Mouse (Mus musculus) neural tube, embryonic 14.5 days (tissue): ENCODE results near the gene BC048671. TPM values are rescaled to one million over a fixed set of nuclear protein-coding genes. Genes with fewer than 3 reads are reported as not detected.

Experiments
- ATAC-seq: fragments of 200-750 bp; cut with Nextera tagmentation; 2 replicates; pipeline ENCODE4 v1.8.0; 2017; ENCODE audit warnings: low read depth, mild to moderate bottlenecking, moderate TSS enrichment, moderate library complexity
- H3K27ac ChIP-seq: fragments of 300-500 bp; sonication (generic); 2 replicates; pipeline ENCODE4 v1.5.1; 2014; ENCODE audit warnings: low read depth, mild to moderate bottlenecking, control low read depth, low read length, moderate library complexity, mixed read lengths
- H3K27me3 ChIP-seq: fragments of 300-500 bp; sonication (generic); 2 replicates; pipeline ENCODE4 v1.6.1; 2014; ENCODE audit warnings: low read length; ENCODE audit not compliant: control insufficient read depth, insufficient read depth
- H3K36me3 ChIP-seq: fragments of 300-500 bp; sonication (generic); 2 replicates; pipeline ENCODE4 v1.6.1; 2014; ENCODE audit warnings: low read length, mixed read lengths; ENCODE audit not compliant: control insufficient read depth, insufficient read depth
- H3K4me1 ChIP-seq: fragments of 300-500 bp; sonication (generic); 2 replicates; pipeline ENCODE4 v1.6.1; 2014; ENCODE audit warnings: low read length; ENCODE audit not compliant: control insufficient read depth, insufficient read depth
- H3K4me2 ChIP-seq: fragments of 300-500 bp; sonication (generic); 2 replicates; pipeline ENCODE4 v1.6.1; 2014; ENCODE audit warnings: mild to moderate bottlenecking, low read depth, low read length, control low read depth
- H3K4me3 ChIP-seq: fragments of 300-500 bp; sonication (generic); 2 replicates; pipeline ENCODE4 v1.5.1; 2014; ENCODE audit warnings: low read depth, low read length, control low read depth, mixed read lengths
- H3K9ac ChIP-seq: fragments of 300-500 bp; sonication (generic); replicated peaks from 2 replicates; pipeline ENCODE4 v1.6.1; 2014; ENCODE audit warnings: low read depth, mild to moderate bottlenecking, control low read depth, low read length, mixed read lengths
- H3K9me3 ChIP-seq: fragments of 300-500 bp; sonication (generic); 2 replicates; pipeline ENCODE4 v1.6.1; 2016; ENCODE audit warnings: low read length; ENCODE audit not compliant: control insufficient read depth
- WGBS: fragments of 180-500 bp; shearing (Covaris S2); extraction: QIAGEN DNeasy Blood & Tissue Kit; methylation state at CpG from one replicate; pipeline ENCODE4 v1.1.7; 2014; 5-methylcytosine and 5-hydroxymethylcytosine counted together
- polyA plus RNA-seq: library from polyadenylated mRNA; unstranded; fragments of >200 nt; fragmentation: Nextera tagmentation; extraction: Ambion mirVana; gene quantifications from 2 replicates; pipeline ENCODE4 v1.2.1, GENCODE M21; 2014

BC048671 gene
- polyA plus RNA-seq, 1 experiment from 2014 or later, result not detected

DNA sequence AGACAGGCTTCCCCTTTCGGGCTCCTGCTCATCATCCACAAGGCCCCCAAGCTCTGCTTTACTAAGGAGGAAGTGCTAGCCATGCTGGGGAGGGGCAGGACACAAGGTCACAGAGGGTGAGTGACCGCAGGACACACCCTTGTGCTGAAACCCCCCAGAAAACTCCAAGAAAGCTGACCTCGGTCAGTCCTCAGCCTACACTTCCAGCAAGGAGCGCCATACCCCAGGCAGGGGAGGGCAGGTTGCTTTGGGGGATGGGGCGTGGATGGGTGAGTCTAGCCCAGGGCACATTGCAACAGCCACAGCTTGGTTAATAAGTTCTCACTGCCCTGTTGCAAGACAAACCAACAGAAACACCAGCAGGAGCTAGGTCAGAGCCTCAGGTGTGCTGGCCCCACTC lies 19.4 kb downstream of the BC048671 start:
- no peaks in the 10 kb centered on the region for H3K27me3 ChIP-seq

DNA sequence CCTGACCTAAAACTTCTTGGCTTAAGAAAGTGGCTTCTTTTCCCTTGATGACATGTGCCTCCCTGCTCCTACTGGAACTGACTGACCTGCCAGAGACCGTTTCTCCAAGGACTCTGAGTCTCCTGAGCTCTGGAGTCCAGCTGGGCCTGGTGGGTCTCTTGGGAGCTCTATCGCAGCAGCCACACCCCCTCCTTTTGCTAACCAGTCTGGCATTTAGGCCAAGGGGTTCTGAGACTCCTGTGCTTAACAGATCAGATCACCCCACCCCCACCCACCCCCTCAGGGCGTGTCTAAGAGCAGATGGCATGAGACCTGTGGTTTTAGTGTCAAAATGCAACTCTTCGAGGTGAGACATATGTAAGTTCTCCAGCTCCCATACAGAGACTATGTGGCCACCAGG lies 20.8 kb downstream of the BC048671 start:
- Histone ChIP-seq H3K9ac (no peak overlapping the region), H3K4me3 (no peak overlapping the region), H3K9me3 (no peaks in the 10 kb centered on the region), H3K27me3 (no peaks in the 10 kb centered on the region), H3K4me2 (no peak overlapping the region), H3K27ac (no peak overlapping the region), H3K36me3 (no peaks in the 10 kb centered on the region), H3K4me1 (0 out of 2 replicates have a peak, but pooled peaks cover 3% of the 10 kb centered on the region)
- WGBS, result 57% methylated on average over 4 of the region's 4 CpGs
- no peak for ATAC-seq

More for the DNA sequence above, 19.4 kb downstream of the BC048671 start:
- no peak overlapping the region for H3K4me2 ChIP-seq
- H3K27ac ChIP-seq, result no peak overlapping the region
- H3K9ac ChIP-seq, result no peak overlapping the region
- ATAC-seq, result no peak
- WGBS, result 81% methylated on average over 5 of the region's 5 CpGs
- no peak overlapping the region for H3K4me3 ChIP-seq
- H3K9me3 ChIP-seq, result no peaks in the 10 kb centered on the region
- H3K4me1 ChIP-seq, result 0 out of 2 replicates have a peak, but pooled peaks cover 3% of the 10 kb centered on the region
- H3K36me3 ChIP-seq, result no peaks in the 10 kb centered on the region

DNA sequence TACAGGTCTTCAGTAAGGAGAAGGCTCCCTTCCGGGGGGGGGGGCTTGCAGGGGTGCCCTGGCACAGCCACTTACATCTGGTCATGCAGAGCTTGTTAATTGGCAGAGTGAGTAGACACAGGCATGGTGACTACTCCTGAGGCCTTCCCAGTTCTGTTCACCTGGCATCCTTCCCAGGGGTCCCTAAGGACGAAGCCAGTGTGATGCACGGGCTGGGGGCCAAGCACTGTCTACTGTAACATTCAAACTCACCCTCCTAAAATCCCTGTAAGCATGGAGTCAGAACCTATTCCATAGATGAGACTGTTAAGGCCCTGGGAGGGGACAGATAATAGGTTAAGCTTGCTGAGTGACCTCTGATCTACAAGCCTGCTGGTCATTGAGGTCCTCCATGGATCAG lies 23.0 kb downstream of the BC048671 start:
- H3K9ac ChIP-seq, result no peak overlapping the region
- no peaks in the 10 kb centered on the region for H3K27me3 ChIP-seq
- H3K4me1 ChIP-seq, result no peaks in the 10 kb centered on the region
- no peak overlapping the region for H3K4me3 ChIP-seq
- WGBS, result 74% methylated on average over 3 of the region's 3 CpGs
- no peaks in the 10 kb centered on the region for H3K9me3 ChIP-seq
- H3K4me2 ChIP-seq, result no peak overlapping the region
- no peak overlapping the region for H3K27ac ChIP-seq
- no peaks in the 10 kb centered on the region for H3K36me3 ChIP-seq
- ATAC-seq, result no peak

DNA sequence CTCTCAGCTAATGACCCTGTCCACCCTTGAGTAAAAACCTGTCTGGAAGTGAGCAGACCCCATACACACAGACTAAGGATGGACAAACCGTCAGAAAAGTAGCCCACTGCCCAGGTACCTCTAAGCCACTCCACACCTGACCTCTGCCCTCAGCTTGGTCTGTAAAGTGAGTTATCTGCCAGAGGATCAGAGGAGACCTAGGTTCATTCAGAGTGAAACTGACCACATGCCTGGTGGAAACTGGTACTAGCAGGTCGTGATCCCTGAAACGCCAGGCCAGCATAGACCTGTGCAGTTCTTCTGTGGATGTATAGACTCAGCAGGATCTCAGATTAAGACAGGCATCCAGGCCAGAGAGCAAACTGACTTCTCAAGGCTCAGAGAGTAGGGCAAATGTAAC lies 23.4 kb downstream of the BC048671 start:
- Histone ChIP-seq H3K4me3 (no peak overlapping the region), H3K4me1 (no peaks in the 10 kb centered on the region), H3K36me3 (no peaks in the 10 kb centered on the region), H3K27me3 (no peaks in the 10 kb centered on the region), H3K4me2 (no peak overlapping the region), H3K9me3 (no peaks in the 10 kb centered on the region), H3K9ac (no peak overlapping the region), H3K27ac (no peak overlapping the region)
- 74% methylated on average over 3 of the region's 3 CpGs for WGBS
- ATAC-seq, result no peak

DNA sequence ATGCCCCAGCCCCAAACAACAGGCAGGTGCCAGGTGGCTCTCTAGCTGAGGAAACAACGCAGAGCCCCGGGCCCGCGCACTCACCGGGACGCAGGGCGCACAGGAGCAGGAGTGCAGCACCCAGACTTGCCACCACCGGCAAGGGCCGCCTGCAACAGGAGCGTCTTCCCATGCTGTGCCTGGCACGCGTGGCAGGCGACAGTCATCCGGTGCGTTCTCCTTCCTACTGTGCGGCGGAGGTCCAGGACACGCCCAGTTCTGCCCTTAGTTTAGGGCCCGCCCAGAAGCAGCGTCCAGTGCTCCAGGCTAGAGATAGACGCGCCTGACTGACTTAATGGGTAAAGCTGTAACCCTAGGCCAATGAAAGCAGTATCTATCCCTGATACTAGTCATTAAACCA lies 24.0 kb downstream of the BC048671 start, which contains the start of gene Chst13:
Chst13 (minus strand) TSS at position 195 of the 400 bp plus-strand sequence.
- Histone ChIP-seq H3K27ac (no peak within 1 kb of the TSS), H3K27me3 (no peaks in the 10 kb centered on the region), H3K9ac (no peak within 1 kb of the TSS), H3K4me2 (peak within 1 kb of the TSS; percentile 27; the same call in 1 of the 2 replicates), H3K9me3 (no peaks in the 10 kb centered on the region), H3K36me3 (no peaks in the 10 kb centered on the region), H3K4me3 (no peak within 1 kb of the TSS), H3K4me1 (no peaks in the 10 kb centered on the region)
- 5% methylated on average over 22 of the region's 22 CpGs for WGBS
- ATAC-seq, result no peak

DNA sequence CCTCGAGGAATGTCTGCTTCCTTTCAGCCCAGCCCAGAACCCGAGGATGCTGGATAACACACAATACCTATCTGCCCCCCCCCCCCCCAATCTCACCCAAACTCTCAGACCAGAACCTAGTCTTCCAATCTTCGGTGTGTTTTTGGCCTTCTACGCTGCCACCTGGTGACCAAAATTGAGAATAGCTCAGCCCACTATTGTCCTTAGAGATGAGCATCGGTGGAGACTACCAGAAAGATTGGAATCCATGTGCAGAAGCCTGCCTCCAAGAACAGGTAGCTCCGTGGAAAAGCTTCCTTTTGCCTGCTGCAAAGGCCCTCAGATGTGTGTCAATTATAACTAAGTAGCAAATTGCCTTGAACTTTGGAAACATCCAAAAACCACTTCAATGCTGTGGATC lies 26.7 kb downstream of the BC048671 start:
- Histone ChIP-seq H3K27me3 (no peaks in the 10 kb centered on the region), H3K9me3 (no peaks in the 10 kb centered on the region), H3K4me1 (no peaks in the 10 kb centered on the region), H3K4me2 (no peak overlapping the region), H3K9ac (no peak overlapping the region), H3K4me3 (no peak overlapping the region), H3K27ac (no peak overlapping the region), H3K36me3 (no peaks in the 10 kb centered on the region)
- WGBS, result 23% methylated on average over 6 of the region's 6 CpGs
- no peak for ATAC-seq

DNA sequence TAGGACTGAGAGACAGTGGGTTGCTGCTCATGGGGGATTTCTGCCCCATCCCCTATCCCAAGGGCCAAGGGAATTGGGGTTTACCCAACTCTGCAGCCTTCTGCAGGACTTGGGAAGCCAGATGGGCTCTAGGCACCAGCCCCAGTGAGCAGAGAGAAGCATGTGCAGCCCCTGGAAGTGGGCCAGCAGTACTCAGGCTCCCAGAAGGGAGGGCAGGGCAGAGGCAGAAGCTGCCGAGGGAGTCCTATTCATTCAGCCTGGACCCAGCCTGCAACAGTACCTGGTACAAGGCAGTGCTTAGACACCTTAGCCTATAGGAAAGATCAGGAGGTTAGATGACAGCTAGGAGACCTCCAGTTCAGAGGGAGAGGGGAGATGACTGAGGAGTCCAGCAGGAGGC lies 28.9 kb downstream of the BC048671 start:
- Histone ChIP-seq H3K4me1 (no peaks in the 10 kb centered on the region), H3K36me3 (no peaks in the 10 kb centered on the region), H3K9ac (no peak overlapping the region), H3K27ac (no peak overlapping the region), H3K27me3 (no peaks in the 10 kb centered on the region), H3K4me2 (no peak overlapping the region), H3K4me3 (no peak overlapping the region), H3K9me3 (no peaks in the 10 kb centered on the region)
- peak; percentile 68; the same call in 1 of the 2 replicates for ATAC-seq
- 38% methylated on average over 1 of the region's 1 CpGs for WGBS

DNA sequence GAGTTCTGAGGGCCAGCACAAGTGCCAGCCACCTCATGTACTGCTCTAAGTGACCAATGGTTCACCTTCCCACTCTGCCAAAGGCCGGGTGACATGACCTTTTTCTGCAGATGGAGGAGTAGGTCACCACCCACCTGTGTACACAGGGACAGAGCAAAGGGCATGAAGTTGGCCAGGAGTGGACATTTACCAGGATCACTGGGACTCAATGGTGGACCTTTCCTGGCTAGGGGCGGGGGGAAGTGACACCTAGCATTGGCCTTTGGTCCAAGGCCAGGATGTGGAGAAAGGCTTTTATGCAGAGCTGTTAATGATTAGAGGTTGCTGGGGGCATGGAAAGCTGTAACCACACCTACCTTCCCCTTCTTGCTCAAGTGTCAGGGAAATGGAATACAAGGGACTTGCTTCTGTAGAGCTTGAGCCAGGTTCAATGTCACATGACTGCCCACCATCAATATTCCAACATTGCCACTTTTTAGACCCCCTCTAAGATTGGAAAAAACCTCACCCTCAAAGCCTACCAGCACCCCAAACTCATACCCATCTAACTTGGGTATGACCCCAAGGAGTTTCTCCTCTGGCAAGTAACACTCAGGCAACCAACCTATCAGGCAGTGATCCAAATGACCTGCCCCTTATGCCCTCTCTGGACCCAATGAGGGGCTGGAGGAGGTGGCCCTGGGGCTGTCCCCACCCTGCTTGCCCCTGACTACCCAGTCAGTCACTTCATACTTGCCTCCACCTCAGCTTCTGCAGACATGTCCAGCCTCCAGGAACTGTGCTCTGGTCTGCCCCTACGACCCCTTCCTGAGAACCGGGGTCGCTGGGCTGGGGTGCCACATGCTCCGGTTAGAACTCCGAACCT lies 31.8 kb downstream of the BC048671 start, which contains the start of gene Uroc1:
Uroc1 (plus strand) TSS at position 724 of the 865 bp plus-strand sequence.
- WGBS, result 89% methylated on average over 7 of the region's 7 CpGs
- H3K27me3 ChIP-seq, result no peaks in the 10 kb centered on the region
- ATAC-seq, result no peak
- no peak within 1 kb of the TSS for H3K9ac ChIP-seq
- H3K9me3 ChIP-seq, result no peaks in the 10 kb centered on the region
- H3K27ac ChIP-seq, result no peak within 1 kb of the TSS
- no peak within 1 kb of the TSS for H3K4me2 ChIP-seq
- H3K4me1 ChIP-seq, result no peaks in the 10 kb centered on the region
- no peaks in the 10 kb centered on the region for H3K36me3 ChIP-seq
- no peak within 1 kb of the TSS for H3K4me3 ChIP-seq

DNA sequence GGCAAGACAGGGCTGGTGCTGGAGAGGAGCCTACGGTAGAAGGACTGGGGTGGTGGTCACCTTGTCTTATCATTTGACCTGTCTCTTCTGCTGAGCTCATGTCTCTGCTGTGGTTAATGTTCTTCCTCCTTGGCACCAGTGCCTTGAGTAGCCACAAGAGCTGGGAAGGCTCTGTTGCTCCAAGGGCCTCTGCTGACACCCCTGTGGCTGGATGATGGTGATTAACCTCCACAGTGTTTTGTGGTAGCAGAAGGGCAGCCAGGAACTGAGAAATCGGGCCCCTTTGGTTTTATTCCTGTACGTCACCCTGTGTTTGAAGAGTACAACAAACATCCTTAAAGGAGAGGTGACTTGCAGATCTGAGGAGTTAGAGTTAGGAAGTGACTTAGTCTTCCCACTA lies 33.2 kb downstream of the BC048671 start:
- WGBS, result 83% methylated on average over 3 of the region's 3 CpGs
- Histone ChIP-seq H3K27me3 (no peaks in the 10 kb centered on the region), H3K4me3 (no peak overlapping the region), H3K9me3 (no peaks in the 10 kb centered on the region), H3K36me3 (no peaks in the 10 kb centered on the region), H3K27ac (no peak overlapping the region), H3K4me1 (no peaks in the 10 kb centered on the region), H3K9ac (no peak overlapping the region), H3K4me2 (no peak overlapping the region)
- no peak for ATAC-seq
